Mouse (Mus musculus) heart, postnatal 0 days (tissue): Measurements from ENCODE around the gene Snx29.

Source experiments
- CTCF ChIP-seq: IDR thresholded peaks from 2 replicates; pipeline ENCODE4 v1.5.1; 2016; ENCODE audit warnings: antibody characterized with exemption, control low read depth, low read depth
- EP300 ChIP-seq: IDR thresholded peaks from 2 replicates; pipeline ENCODE4 v1.6.1; 2016; ENCODE audit warnings: antibody characterized with exemption, low read depth

- TF ChIP-seq CTCF (no peak), EP300 (no peak)
Measured at GRCm38 (mm10) chr16:11370132-11370544, 47.4 kb downstream of the Snx29 start.
